Mouse (Mus musculus): ENCODE measurements around the gene Gbp2b. TPM values are rescaled to one million over a fixed set of nuclear protein-coding genes. Genes with fewer than 3 reads are reported as not detected.

The Gbp2b gene
- not detected for total RNA-seq (2023)

DNA sequence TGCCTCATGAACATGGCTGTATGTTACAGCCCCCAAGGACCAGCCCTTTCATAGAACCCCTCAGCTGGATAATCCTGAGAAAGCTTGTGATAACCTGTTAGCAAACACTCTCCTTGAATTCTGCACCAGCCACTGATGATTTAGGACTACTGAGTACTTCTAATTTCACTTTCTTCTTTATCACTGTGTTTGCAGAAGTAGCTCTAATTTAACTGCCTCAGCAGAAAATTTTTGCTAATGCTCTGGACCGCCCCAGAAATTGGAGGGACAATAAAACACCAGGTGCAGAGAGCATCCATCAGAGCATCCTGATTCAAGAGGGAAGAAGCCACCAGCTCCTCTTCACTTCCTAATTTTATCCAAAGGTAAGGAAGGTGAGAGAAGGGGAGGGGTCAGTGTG is at the start of gene Gbp2b:
Gene Gbp2b (plus strand): TSS at position 301 of the 400 bp plus-strand sequence.

DNA sequence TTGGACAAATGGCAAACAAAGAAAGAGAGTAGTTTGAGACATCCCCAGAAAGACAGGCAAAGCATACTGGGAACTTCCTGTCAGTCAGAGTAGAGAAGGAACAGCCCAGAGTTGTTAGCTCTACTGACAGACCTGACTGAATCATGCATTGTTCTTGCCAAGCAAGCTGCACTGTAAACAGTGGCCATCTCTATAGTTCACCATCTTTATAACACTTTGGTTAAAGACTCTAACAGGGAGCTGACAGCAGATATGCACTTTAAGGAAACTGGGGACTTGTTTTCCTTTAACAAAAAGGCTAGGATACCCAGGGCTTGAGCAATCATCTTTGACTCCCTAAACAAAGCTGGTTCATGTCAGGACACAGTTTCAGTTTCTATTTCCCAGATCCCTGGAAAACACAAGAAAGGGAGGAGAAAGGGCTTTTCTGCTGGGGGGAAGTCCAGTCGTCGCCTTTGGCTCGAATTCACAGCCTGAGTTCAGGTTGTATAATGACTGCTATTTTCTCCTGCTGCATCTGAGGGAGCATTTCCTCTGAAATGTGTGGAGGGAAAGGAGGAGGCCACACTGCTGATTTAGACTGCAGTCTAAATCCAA is 34.9 kb upstream of the Gbp2b start, which contains the start of gene Gbp3:
Gene Gbp3 (plus strand): TSS at position 395 of the 597 bp plus-strand sequence.

GRCm38 (mm10) chr3:142620111-142620955 is 25.7 kb downstream of the Gbp2b start, which contains the start of gene Gbp2:
Gene Gbp2 (plus strand): TSS chr3:142620602.

Other genes starting within 250 kb of the Gbp2b start
- gene Pdlim5, start 199.2 kb upstream of the Gbp2b start, total RNA-seq (2023) = 50.4 TPM
- gene Gbp5, start 100.9 kb upstream of the Gbp2b start, total RNA-seq (2023) = 32.0 TPM
- 44.8 TPM for gene Gbp7, start 64.5 kb upstream of the Gbp2b start, total RNA-seq (2023)
- 121 TPM for gene Gbp3, start 34.8 kb upstream of the Gbp2b start, total RNA-seq (2023)
- 44.0 TPM for gene Gbp2, start 25.8 kb downstream of the Gbp2b start, total RNA-seq (2023)
- gene Kyat3, start 106.2 kb downstream of the Gbp2b start, total RNA-seq (2023) = 2.4 TPM
- 66.0 TPM for gene Gtf2b, start 170.2 kb downstream of the Gbp2b start, total RNA-seq (2023)

Data from CD8-positive naive resting alpha-beta T cell, adult 57 days (primary cell).